25 mouse cellular contexts compared by ENCODE assay signal in the genomic region with DNA sequence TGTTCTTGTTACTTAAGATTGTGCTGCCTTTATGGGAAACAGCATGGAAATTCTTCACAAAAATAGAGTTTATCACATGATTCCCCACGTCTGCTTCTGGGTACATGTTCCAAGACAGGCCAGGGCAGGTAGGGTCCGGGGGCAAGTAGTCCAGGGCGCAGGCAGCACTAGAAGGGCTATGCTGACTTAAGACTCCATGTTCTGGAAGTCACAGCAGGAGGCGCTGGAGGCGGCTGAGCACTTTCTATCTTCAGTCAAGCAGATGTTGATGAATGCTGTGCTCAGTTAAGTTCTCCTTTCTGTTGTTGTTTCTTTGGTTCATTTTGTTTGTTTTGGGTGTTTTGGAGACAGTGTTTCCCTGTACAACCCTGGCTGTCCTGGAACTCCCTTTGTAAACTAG. TPM values are rescaled to one million over a fixed set of nuclear protein-coding genes. Genes with fewer than 3 reads are reported as not detected.
A peak's percentile ranks its signal among the peaks of the same experiment; 100 is the strongest.
DNase-seq lines count a peak whose midpoint lies in the region; ATAC-seq and TF ChIP-seq lines count a peak whose summit lies in the region.
"Had no signal": no experiment of that assay in that cellular context is flagged by ENCODE, and none has a peak within 500 bp of the region (broad histone marks: within the 10 kb centered on the region; RNA-seq: fewer than 3 reads in every experiment).

No protein-coding gene starts in this region.

- no peaks in the 10 kb centered on the region for H3K9me3 ChIP-seq in liver, embryonic 11.5 days (ENCODE audit: control insufficient read depth, low read length)
- 0 out of 2 replicates have a peak, but pooled peaks cover 2% of the 10 kb centered on the region for H3K9me3 ChIP-seq in liver, postnatal 0 days (ENCODE audit: low read length)
- H3K9me3 ChIP-seq in neural tube, embryonic 15.5 days (replicated peaks): no peaks in the 10 kb centered on the region
- H3K9me3 ChIP-seq: embryonic facial prominence, embryonic 13.5 days; embryonic facial prominence, embryonic 15.5 days; forebrain, embryonic 10.5 days; forebrain, embryonic 13.5 days; forebrain, embryonic 15.5 days had no signal

- no peak overlapping the region for H3K4me2 ChIP-seq in liver, embryonic 11.5 days
- H3K4me2 ChIP-seq in liver, postnatal 0 days (ENCODE audit: low read depth, low read length): no peak overlapping the region
- H3K4me2 ChIP-seq in neural tube, embryonic 15.5 days: no peak overlapping the region
- H3K4me2 ChIP-seq: embryonic facial prominence, embryonic 13.5 days; embryonic facial prominence, embryonic 15.5 days; forebrain, embryonic 13.5 days; forebrain, embryonic 15.5 days had no signal

- H3K27ac ChIP-seq in liver, embryonic 11.5 days (ENCODE audit: low read depth, low read length): no peak overlapping the region
- no peak overlapping the region for H3K27ac ChIP-seq in liver, postnatal 0 days (ENCODE audit: low read depth)
- H3K27ac ChIP-seq in neural tube, embryonic 15.5 days (replicated peaks): no peak overlapping the region
- H3K27ac ChIP-seq: embryonic facial prominence, embryonic 13.5 days; embryonic facial prominence, embryonic 15.5 days; forebrain, embryonic 10.5 days; forebrain, embryonic 13.5 days; forebrain, embryonic 15.5 days had no signal

- no peaks in the 10 kb centered on the region for H3K36me3 ChIP-seq in liver, embryonic 11.5 days (ENCODE audit: control insufficient read depth, insufficient read depth, low read length)
- no peaks in the 10 kb centered on the region for H3K36me3 ChIP-seq in liver, postnatal 0 days (replicated peaks; ENCODE audit: insufficient read depth, low read length)
- no peaks in the 10 kb centered on the region for H3K36me3 ChIP-seq in neural tube, embryonic 15.5 days
- H3K36me3 ChIP-seq: embryonic facial prominence, embryonic 13.5 days; embryonic facial prominence, embryonic 15.5 days; forebrain, embryonic 10.5 days; forebrain, embryonic 15.5 days had no signal

- TF ChIP-seq CTCF in liver, postnatal 0 days (IDR thresholded peaks at IDR 0.05; ENCODE audit: low read depth): no peak

- H3K27me3 ChIP-seq in liver, embryonic 11.5 days (replicated peaks; ENCODE audit: control insufficient read depth, insufficient read depth, low read length): no peaks in the 10 kb centered on the region
- H3K27me3 ChIP-seq in liver, postnatal 0 days (ENCODE audit: insufficient read depth, low read length): no peaks in the 10 kb centered on the region
- H3K27me3 ChIP-seq in neural tube, embryonic 15.5 days (replicated peaks): no peaks in the 10 kb centered on the region
- H3K27me3 ChIP-seq: CH12.LX; embryonic facial prominence, embryonic 15.5 days; forebrain, embryonic 13.5 days; forebrain, embryonic 15.5 days had no signal

- 77% methylated on average over 5 of the region's 5 CpGs for WGBS in liver, embryonic 11.5 days
- 81% methylated on average over 5 of the region's 5 CpGs for WGBS in liver, postnatal 0 days (ENCODE audit: insufficient replicate concordance)
- 86% methylated on average over 5 of the region's 5 CpGs for WGBS in neural tube, embryonic 15.5 days

- peak; percentile 16 for DNase-seq in liver, embryonic 11.5 days (ENCODE audit: low spot score)
- no peak for DNase-seq in liver, postnatal 0 days
- peak; percentile 47 for DNase-seq in ES-CJ7 (ENCODE audit: low read depth, low spot score)
- DNase-seq in ZHBTc4 (ENCODE audit: low read depth, low spot score): peak; percentile 51
- DNase-seq: adrenal gland, adult 2 months; adrenal gland, postnatal 10 days; adrenal gland, postnatal 25 days; B cell, adult 2 months; cerebellum, adult 11 months; cerebellum, adult 18-20 months; cerebellum, adult 8-10 months; cerebellum, adult 9-11 months; cerebellum, postnatal 14 days; cerebellum, postnatal 36 days; embryo, embryonic 11 days; forebrain, postnatal 0 days had no signal

- H3K4me1 ChIP-seq in liver, embryonic 11.5 days (replicated peaks; ENCODE audit: control insufficient read depth, insufficient read depth, low read length): no peaks in the 10 kb centered on the region
- H3K4me1 ChIP-seq in liver, postnatal 0 days (ENCODE audit: insufficient read depth): 0 out of 2 replicates have a peak, but pooled peaks cover 1% of the 10 kb centered on the region
- H3K4me1 ChIP-seq in neural tube, embryonic 15.5 days: no peaks in the 10 kb centered on the region
- H3K4me1 ChIP-seq: embryonic facial prominence, embryonic 13.5 days; embryonic facial prominence, embryonic 15.5 days had no signal

- no peak overlapping the region for H3K9ac ChIP-seq in liver, embryonic 11.5 days (ENCODE audit: low read depth, low read length)
- no peak overlapping the region for H3K9ac ChIP-seq in liver, postnatal 0 days (replicated peaks)
- H3K9ac ChIP-seq in neural tube, embryonic 15.5 days (replicated peaks): no peak overlapping the region
- H3K9ac ChIP-seq: embryonic facial prominence, embryonic 13.5 days; embryonic facial prominence, embryonic 15.5 days; forebrain, embryonic 13.5 days; forebrain, embryonic 15.5 days; forebrain, postnatal 0 days had no signal

- H3K4me3 ChIP-seq in liver, embryonic 11.5 days (ENCODE audit: low read depth, low read length): no peak overlapping the region
- H3K4me3 ChIP-seq in liver, postnatal 0 days (ENCODE audit: low read depth, low read length): no peak overlapping the region
- H3K4me3 ChIP-seq in neural tube, embryonic 15.5 days (replicated peaks): no peak overlapping the region
- H3K4me3 ChIP-seq: embryonic facial prominence, embryonic 13.5 days; embryonic facial prominence, embryonic 15.5 days; erythroblast, embryonic 14.5 days; forebrain, embryonic 10.5 days; forebrain, embryonic 13.5 days; forebrain, embryonic 15.5 days had no signal

- ATAC-seq in liver, embryonic 11.5 days (replicated peaks; ENCODE audit: low FRiP score): no peak
- no peak for ATAC-seq in liver, postnatal 0 days
- ATAC-seq in neural tube, embryonic 15.5 days (ENCODE audit: low FRiP score): no peak
- ATAC-seq: CD4-positive, CD25-positive, alpha-beta regulatory T cell, adult 4 months; forebrain, embryonic 13.5 days; forebrain, embryonic 15.5 days; forebrain, postnatal 0 days had no signal

- no peak for TF ChIP-seq EP300 in liver, postnatal 0 days (IDR thresholded peaks at IDR 0.05; ENCODE audit: low read depth)

RNA-seq across cellular contexts. Expression of a gene that starts 14.1 kb away (rescaled TPM):
- polyA plus RNA-seq in liver, embryonic 11.5 days (2014; fragmentation: Nextera tagmentation; extraction: Ambion mirVana): 57.7 and 65.1 TPM in 2 replicates
- 23.0 and 24.3 TPM in 2 replicates for polyA plus RNA-seq in liver, postnatal 0 days (2015; fragmentation: Nextera tagmentation; extraction: Ambion mirVana)
- 84.4 and 86.5 TPM in 2 replicates for polyA plus RNA-seq in neural tube, embryonic 15.5 days (2015; fragmentation: Nextera tagmentation; extraction: Ambion mirVana)
